Mouse (Mus musculus) natural killer cell, adult 2 months (primary cell): ENCODE results near the gene Jmjd7.
A peak's percentile ranks its signal among the peaks of the same experiment; 100 is the strongest.

Experiments
- DNase-seq, 2 experiments: peaks; one replicate each; pipeline ENCODE4 v3.0.0; 2022; ENCODE audit warnings: low spot score in 2 of 2

Jmjd7 gene

DNA sequence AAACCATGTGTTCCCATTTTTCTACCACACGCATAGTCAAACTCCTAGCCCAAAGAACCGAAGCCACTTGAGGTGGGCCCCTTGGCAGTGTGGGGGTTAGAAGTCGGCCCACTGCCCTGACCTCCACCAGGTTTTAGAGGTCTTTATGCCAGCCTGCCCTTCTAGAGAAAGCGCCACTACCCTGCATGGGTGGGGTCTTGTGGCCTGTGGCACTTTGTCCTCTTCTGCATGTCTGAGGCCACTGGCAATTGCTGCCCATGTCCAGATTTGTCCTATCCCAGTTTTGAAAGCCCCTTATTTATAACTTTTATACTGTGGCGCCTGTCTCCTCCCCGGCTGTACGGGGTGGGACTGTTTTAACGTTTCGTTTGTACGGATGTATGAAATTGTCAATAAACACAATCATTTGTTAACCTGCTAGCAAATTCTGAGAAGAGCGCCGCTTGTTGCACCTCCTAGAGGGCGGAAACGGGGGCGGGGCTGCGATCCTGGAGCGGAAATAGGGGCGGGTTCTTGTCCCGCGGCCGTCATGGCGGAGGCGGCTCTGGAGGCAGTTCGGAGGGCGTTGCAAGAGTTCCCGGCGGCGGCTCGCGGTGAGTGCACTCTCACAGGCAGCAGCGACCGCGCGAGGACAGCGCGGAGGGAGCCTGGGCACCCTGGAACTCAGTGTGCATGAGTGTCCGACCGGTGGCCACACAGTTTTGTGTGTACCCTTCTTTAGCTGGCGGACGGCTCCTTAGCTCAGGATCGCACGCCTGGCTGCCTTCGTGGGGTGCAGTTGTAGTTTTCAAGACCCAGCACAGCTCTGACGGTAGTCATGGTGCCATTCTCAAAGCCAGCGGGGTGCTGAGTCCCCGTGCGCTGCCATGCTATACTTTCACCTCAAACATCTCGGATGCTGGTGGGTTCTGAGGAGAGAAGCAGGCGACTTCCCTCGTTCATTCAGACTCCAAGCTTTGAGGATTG, at the start of gene Jmjd7, which contains the start of gene Gm28042:
Gene Jmjd7, plus strand, starts transcription at position 500 of the 966 bp plus-strand sequence.
Gene Gm28042, plus strand, starts transcription at position 510 of the 966 bp plus-strand sequence.
- DNase-seq, result peak; percentile 90 to 93

DNA sequence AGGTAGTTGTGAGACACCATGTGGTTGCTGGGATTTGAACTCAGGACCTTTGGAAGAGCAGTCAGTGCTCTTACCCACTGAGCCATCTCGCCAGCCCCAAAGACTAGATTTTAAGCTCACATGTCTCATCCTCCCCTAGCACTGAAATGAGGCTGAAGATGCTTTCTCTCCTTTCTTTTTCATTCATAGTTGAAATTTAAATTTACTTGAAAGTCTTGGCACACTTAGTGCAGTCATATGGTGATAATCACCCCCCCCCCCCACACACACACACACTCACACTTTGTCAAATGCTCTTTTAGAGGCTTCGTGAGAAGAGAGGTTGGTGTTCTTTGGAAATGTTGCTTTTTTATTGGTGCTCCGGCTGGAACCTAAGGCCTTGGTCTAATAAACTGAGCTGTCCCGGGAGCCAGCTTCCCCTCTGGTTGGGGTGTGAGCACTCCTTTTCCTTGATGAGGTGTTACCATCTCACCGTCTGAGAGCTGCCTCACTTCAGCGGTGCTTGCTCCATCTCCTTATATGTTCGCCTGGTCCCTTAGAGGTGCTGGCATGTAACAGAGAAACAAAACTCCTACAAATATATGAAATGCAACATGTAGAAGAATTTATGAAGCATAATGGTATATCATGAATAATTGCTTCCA, 46.8 kb upstream of the Jmjd7 start:
- DNase-seq, result no peak

DNA sequence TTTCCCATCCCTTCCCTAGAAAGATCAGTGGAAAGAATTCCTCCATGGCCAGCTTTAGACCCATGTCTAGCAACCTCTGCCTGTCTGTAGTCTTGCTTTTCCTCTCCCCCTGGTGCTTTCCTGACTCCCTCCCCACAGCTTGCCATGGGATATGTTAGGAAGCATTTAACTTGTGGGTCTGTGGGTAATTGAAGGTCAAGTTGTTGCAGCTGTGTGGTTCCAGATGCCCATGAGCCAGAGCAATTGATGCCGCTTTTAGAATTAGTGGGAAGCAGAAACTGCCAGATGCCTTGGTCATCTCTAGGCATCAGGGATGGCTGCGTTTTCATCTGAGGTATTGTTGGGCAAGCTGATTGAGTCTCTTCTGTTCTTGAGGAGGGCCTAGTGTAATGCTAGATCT, 45.7 kb upstream of the Jmjd7 start:
- DNase-seq, result no peak

DNA sequence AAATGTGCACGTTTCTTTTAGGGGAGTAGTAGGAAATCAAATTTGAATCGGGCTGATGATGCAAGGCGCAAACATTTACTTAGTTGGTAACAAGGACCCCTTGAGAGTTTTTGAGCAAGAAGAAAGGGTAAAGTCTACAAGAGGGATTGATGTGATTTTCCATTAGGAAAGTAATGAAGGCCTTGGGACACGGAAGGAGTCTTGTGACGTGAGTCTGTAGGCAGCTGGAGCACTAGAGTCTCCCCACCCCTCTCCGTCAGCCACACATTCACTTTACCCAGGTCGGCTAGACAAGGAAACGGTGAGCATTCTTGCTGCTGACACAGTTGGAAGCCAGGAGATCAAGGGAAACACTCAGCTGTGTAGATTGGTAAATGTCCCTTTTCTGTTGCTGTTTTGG, 41.4 kb upstream of the Jmjd7 start:
- no peak for DNase-seq

DNA sequence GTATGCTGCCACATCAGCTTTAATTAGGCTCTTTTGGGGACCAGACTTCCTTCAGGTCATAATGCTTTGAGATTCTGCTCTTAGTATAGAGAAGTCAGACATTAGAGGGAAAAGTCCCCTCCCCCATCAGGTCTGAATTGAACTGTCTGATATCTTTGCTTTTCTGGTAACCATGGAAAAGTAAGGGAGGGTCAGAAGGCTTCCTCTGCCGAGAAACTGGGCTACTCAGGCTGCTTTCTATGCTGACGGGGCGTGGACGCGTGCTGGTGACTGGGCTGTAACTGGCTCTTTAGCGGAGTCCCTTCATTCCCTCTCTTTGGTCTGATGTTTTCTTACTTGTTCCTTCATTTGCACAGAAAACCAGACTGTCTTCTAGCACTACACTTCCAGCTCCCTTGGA, 40.9 kb upstream of the Jmjd7 start:
- DNase-seq, result no peak

DNA sequence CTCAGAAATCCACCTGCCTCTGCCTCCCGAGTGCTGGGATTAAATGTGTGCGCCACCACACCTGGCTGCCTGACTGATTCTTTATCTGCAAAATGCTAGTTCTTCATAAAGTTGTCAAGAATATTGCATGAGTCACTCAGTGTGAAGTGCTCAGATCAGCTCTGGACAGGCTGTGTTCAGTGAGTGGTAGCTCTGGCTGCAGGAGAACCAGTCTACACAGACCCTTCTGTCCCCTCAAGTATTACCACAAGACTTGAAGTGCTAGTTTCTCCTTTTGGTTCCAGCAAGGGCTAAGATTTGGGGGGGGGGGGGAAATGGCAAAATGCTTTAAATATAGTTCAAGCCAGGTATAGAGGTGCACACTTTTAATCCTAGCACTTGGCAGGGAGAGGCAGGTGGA, 39.8 kb upstream of the Jmjd7 start:
- DNase-seq, result no peak

DNA sequence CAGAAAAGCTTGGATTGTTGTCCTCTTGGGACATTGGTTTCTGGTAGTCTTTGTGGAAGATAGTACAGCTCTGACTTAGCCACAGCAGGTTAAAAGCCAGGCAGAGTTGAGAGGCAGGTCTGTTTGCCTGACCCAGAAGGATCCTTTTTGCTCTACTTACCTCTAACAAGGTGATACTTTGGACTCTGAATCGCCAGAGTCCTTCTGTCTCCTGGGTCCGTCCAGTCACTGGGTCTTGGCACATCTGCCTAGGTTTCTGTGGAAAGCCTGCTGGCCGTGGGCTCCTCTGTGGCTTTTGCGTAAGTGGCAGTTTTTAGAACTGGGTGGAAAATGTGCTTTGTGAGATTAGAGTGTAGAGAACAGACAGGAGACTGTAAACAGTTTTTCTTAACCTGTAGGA, 38.3 kb upstream of the Jmjd7 start:
- no peak for DNase-seq

DNA sequence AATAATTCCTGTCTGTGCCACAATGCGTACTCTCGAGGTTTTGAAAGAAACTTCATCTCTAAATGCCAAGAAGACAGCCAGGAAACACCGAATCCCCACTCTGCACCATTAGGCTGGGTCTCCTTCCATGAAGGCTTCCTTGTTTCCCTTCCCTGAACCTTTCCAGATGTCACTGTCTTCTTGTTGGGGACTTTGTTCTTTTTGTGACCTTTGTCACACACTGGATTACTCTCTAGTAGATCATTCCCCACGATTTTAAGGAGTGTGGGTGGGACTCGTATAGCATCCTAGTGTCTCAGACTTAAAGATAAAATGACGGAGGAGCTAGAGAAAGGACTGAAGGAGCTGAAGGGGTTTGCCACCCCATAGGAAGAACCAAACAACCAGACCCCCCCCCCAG, 36.4 kb upstream of the Jmjd7 start:
- no peak for DNase-seq

DNA sequence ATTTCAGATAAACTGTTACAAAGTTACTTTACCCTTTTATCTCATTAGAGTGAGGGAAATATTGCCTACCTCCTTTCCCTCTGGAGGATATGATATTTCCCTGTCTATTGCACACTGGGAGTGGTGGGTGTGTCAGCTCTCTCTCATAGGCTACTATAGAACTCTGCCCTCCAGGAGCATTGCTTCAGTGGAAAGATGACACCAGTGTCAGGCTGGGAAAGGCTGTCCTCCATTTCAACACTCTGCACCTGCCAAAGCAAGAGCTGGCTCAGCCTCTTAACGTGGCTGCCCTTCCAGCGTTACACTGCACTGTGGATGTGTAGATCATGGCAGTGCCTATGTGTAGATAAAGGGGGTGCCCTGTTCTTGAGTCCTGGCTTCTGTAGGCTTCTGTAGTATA, 34.9 kb upstream of the Jmjd7 start:
- no peak for DNase-seq

DNA sequence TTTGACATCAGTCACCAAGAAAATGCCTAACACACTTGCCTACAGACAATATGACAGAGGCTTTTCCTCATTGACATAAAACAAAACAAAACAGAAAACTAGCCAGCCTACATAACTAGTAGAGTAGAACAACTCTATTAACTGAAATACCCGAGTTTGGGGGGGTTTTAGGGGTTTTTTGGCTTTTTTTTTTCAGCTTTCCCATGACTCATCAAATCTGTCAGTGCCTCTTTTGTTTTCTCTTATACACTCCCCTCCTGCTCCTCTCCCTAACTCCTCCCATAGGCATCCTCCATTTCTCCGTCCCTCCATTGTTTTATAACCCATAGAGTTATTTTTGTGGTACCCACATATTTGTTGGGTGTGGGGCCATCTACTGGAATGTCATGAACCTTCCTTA, 33.8 kb upstream of the Jmjd7 start:
- no peak for DNase-seq

DNA sequence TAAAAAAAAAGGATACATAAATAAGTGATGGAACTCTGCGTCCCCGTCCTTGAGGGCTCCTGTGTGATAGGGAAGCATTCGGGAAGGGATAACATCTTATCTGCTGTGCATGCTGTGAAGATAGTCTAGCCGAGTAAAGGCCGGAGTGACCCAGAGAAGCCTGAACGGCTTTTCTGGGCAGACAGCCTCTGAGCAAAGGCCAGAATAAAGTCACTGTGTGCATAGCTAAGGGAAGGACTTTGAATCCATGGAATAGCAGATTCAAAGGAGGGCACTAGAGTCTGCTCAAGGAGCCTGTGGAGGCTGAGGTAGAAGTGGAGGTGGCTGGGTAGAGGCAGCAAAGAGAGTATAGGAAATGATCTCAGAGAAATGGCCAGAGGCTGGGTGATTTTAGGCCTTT, 32.4 kb upstream of the Jmjd7 start:
- no peak for DNase-seq

DNA sequence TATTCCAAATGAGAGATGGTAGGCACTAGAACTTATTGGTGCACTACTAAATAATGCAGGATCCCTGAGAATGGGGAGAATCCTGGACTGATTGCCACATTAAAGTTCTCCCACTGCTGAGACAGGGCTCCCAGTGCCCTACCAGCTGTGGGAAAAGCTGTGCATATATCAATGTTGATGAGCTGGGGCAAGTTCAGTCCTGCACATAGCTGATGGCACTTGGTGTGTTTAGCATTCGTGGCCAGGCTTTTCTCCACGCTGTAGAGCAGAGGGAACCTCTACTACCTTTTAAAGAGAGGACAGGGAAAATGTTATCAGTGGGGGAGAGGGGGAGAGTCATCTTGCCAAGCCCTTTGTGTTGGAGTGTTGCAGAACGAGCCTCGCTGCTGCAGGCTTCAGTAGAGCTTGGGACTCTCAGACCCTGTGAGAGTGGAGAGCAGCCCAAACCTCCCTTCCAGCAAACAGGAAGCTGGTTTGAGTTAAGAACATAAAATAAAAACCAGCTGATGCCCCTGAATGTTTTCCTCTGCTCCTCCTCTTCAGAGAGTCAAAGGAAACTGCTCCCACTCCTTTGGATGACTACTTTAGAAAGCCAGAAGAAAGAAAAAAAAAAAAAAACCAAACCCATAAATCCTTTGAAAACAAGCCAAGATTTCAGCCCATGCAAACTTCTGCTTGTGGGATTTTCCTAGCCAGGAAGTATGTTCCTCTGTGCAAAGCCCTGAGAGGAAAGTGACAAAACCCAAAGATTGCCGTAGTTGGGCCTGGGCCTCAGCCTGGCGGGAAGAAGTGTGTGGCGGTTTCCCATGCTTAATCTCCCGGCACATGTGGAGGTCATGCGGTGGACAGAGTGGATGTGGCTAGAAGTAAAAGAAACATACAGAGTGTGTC, 31.6 kb upstream of the Jmjd7 start:
- no peak for DNase-seq

DNA sequence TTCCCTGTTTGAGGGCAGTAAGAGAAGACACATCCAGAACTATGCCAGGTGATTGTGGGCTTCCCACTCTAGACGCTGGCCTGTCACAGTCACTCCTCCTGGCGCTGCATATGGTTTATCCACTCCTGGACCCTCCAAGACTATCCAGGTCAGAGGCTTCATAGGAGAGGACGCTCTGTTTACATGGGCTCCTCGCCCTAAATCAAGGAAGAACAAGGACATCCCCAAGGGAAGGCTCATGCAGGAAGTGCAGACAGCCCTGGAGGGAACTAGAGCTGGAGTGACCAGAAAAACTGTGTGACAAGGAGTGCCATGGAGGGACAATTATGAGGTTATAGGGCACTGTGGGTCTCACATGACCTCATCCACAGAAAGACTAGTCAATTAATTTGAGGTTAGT, 29.9 kb upstream of the Jmjd7 start:
- no peak for DNase-seq

DNA sequence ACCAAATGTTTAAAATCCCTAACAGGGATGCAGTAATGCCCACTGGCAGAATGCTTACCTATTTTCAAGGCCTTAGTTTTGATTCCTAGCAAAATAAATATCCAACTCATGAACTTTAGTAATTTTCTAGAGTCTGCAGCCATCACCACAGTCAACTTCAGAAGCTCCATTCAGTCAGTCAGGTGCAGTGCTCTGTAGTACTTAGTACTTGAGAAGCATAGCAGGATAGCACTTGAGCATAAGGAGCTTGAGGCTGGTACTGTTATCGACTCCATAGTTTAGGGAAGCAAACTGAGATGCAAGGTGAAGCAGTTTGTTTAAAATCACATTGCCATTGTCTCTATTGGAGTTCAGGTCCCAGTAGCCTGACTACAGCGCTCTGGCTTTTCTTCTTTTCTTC, 27.6 kb upstream of the Jmjd7 start:
- DNase-seq, result no peak

DNA sequence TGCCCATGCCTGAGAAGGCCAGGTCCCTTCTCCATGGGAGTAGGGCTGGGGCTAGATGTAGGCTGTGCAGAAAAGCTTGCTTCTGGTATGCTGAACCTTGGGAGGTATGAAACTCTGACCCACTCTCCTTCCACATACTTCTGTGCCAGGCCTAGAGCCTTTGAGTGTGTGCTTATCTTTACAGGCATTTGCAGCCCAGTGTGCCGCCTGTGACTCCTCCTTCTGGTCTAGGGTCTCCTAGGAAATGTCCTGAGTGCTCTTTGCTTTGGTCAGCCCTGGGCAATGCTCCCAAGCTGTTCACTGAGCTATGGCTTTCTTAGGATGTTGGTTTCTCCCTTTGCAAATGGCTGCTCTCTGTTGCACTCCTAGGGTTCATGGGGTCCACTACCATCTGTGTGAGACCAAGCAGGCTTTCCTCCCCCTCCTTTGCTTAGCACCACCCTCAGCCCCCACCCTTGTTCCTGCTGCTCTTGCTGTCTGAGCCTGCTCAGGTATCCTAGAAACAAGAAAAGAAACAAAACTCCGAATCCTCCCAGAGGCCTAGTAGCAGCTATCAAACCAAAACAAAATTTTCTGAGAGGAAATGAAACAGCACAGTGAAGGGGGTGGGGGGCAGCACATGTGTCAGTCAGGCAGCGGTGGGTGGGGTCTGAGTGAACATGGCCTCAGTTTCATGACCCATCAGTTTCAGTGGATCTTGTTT, 26.2 kb upstream of the Jmjd7 start:
- DNase-seq, result no peak

DNA sequence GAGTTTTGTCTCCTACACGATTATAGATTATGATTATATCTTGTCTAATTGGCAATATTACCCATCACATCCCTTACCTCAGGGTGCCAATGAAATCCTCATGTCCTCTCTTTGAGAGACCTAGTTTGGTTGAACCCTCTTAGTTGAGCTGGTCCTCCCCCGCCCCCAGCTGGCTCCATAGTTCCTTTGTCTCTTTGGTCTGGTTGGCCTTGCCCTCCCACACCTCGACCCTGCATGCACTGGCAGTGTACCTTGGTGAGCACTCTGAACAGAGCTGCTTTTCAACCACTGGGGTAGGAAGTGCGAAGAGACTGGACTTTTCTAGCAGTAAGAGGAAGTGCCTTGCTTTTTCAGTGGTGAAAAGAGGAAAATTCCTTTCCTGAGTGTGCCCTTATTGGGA, 25.3 kb upstream of the Jmjd7 start:
- no peak for DNase-seq

DNA sequence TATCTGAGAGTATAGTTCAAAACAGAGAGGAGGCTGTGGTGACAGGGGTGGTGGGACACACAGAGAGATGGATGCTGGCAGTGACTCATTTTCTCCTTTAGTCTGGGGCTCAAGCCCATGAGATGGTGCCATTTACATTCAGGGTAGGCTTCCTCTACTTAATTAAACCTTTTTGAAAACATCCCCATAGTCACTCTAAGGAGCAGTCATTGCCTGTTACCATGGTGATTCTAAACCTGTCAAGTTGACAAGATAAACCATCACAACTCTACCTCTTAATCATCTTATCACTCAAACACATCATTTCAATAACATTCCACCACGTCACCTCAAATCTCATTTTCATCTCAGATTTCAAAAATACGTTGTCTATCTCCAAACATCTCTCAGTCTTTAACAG, 23.3 kb upstream of the Jmjd7 start:
- DNase-seq, result no peak

DNA sequence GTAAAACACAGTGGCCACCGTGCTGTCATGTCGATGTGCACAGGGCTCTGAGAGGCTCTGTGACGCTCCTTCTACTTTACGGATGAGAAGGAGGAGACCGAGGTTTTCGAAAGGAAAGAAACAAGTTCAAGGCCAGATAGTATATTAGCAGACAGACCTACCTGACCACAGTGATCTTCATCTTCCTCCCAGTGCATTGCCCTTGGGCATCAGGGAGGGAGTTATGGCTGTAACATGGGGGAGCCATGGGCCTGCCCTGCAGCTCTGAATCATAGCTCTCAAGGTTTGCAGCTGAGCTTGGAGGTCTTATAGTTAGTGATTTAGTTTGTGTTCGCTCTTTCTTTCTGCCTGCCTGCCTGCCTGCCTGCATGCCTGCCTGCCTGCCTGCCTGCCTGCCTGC, 20.6 kb upstream of the Jmjd7 start:
- DNase-seq, result no peak

DNA sequence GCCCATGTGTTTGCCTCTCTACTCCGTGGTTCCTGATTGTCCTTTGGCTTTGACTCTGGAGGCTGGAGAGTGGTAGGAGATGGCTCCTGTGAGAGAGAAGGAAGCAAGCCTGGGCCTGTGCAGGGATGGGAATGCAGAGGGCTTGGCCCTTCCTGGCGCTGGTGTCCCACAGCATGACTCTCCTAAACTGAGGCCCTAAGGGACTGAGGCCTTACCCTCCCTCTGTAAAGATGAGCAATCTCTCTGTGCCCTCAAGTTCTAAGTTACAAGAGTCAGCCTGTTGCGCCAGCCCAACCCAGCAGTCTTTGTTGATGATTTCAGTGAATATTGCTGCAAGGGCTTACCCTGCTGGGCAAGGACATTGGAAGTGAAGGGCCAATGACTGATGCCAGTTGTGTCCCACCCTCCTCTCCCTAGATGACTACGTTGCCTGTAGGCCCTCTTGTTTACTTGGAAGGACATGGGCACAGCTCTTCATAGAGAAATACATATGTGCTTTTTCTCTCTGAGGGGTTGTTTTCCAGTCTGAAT, 19.5 kb upstream of the Jmjd7 start:
- no peak for DNase-seq

DNA sequence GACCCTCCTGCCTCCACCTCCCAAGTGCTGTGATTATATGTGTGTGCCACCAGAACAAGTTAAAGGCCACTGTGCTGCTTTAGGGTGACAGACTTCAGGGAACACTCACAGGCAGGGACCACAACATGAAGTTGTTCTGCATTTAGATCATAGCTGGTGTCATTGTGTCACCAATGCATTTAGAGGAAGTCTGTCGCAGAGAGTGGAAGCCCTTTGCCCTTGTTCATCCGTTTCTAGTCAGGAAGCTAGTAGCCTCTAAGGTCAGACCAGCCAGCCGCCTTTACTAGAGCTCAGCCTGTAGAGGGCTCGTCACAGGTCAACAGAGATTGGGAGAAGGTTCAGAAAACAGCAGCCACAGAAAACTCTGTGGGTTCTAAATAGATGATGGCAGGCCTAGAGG, 18.6 kb upstream of the Jmjd7 start:
- no peak for DNase-seq

DNA sequence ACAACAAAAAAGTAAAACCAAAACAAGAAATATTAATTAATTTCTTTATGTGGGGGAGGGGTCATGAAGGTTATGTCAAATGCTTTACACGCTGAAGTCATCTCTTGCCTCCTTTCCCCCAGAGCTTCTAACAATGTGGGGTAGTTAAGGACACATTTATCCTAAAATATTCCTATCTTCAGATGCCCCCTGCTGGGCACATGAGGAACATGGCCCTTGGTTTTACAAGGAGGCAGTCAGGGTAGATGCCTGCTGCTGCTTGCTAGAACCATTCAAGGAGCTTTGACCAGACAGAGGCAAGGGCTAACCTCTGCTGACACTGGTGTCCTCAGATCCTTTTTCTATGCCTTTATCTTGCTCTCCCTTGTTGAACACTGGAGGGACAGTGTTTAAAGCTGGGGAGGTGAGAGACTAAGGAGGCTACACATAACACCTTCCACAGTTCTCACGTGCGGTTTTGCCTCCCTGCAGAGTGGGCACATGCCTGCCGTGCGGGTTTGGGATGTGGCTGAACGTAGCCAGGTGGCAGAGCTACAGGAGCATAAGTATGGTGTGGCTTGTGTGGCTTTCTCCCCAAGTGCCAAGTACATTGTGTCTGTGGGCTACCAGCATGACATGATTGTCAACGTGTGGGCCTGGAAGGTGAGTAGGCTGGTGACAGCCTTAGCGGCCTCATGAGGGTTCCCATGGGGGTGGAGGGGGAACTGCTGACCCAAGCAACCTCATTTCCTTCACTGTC, 15.7 kb upstream of the Jmjd7 start:
- DNase-seq, result peak in 1 of 2 experiments; percentile 40
